In genomic region chrX:99130059-99130458, GRCm38 (mm10) we compare ENCODE assay signal across 7 mouse cellular contexts. TPM values are rescaled to one million over a fixed set of nuclear protein-coding genes. Genes with fewer than 3 reads are reported as not detected.
DNase-seq lines count a peak whose midpoint lies in the region; ATAC-seq and TF ChIP-seq lines count a peak whose summit lies in the region.

No protein-coding gene starts in this region.

- no peak for TF ChIP-seq EP300 in liver, postnatal 0 days (IDR thresholded peaks at IDR 0.05; ENCODE audit: low read depth)

- H3K4me3 ChIP-seq in liver, postnatal 0 days (ENCODE audit: low read depth, low read length), result no peak overlapping the region
- no peak overlapping the region for H3K4me3 ChIP-seq in olfactory bulb, adult 2 months (ENCODE audit: insufficient read depth, low read depth, low read length)

- H3K4me1 ChIP-seq in liver, postnatal 0 days (ENCODE audit: insufficient read depth), result no peaks in the 10 kb centered on the region
- H3K4me1 ChIP-seq in olfactory bulb, adult 2 months (ENCODE audit: control insufficient read depth, insufficient read depth, low read length), result 0 out of 2 replicates have a peak, but pooled peaks cover 1% of the 10 kb centered on the region

- H3K4me2 ChIP-seq in liver, postnatal 0 days (ENCODE audit: low read depth, low read length), result no peak overlapping the region

- no peaks in the 10 kb centered on the region for H3K36me3 ChIP-seq in liver, postnatal 0 days (replicated peaks; ENCODE audit: insufficient read depth, low read length)

- no peak overlapping the region for H3K9ac ChIP-seq in liver, postnatal 0 days (replicated peaks)

- peak; percentile 54 for DNase-seq in ovary, postnatal 36 days (ENCODE audit: low spot score)
- DNase-seq in ovary, postnatal 10 days (ENCODE audit: low spot score), result no peak
- peak; percentile 66 for DNase-seq in embryo, embryonic 10 days (ENCODE audit: low spot score)
- peak; percentile 57 for DNase-seq in liver, postnatal 0 days

- no peak for TF ChIP-seq POLR2A in olfactory bulb, adult 2 months (IDR thresholded peaks at IDR 0.05; ENCODE audit: insufficient read depth, low read depth, low read length)

- no peak overlapping the region for H3K27ac ChIP-seq in liver, postnatal 0 days (ENCODE audit: low read depth)
- no peak overlapping the region for H3K27ac ChIP-seq in olfactory bulb, adult 2 months (ENCODE audit: insufficient read depth, low read depth, low read length)

- peak; percentile 41 for ATAC-seq in activated CD4-positive, CD25-positive, alpha-beta regulatory T cell, adult 4 months
- peak; percentile 63 to 67; a peak in 3 of 4 replicates for ATAC-seq in hematopoietic stem cell, adult 5-6 weeks (replicated peaks in 1 of 2; ENCODE audit: insufficient read depth in 1 of 2, low FRiP score in 2 of 2, low TSS enrichment in 1 of 2, low read depth in 1 of 2, poor library complexity in 2 of 2, severe bottlenecking in 2 of 2)
- ATAC-seq in liver, postnatal 0 days, result no peak

- no peaks in the 10 kb centered on the region for H3K9me3 ChIP-seq in liver, postnatal 0 days (ENCODE audit: low read length)

- peak; percentile 75 for TF ChIP-seq CTCF in liver, postnatal 0 days (IDR thresholded peaks at IDR 0.05; ENCODE audit: low read depth)
- peak; percentile 44; the same call in 1 of the 2 replicates for TF ChIP-seq CTCF in olfactory bulb, adult 2 months (IDR thresholded peaks at IDR 0.05; ENCODE audit: insufficient read depth, low read depth, low read length)

- no peaks in the 10 kb centered on the region for H3K27me3 ChIP-seq in liver, postnatal 0 days (ENCODE audit: insufficient read depth, low read length)

- WGBS in liver, postnatal 0 days (ENCODE audit: insufficient replicate concordance), result 35% methylated on average over 3 of the region's 3 CpGs
- 37% methylated on average over 3 of the region's 3 CpGs for WGBS in olfactory bulb, adult 2 months

RNA-seq across cellular contexts. Expression of gene Efnb1, which starts 5.9 kb away (rescaled TPM):
- polyA plus RNA-seq in activated CD4-positive, CD25-positive, alpha-beta regulatory T cell, adult 4 months (2017; shearing (Covaris generic)), result under 1 TPM; 0.32 to 0.37 TPM
- total RNA-seq in hematopoietic stem cell, adult 5-6 weeks (2017), result 4.7 and 5.6 TPM in 2 replicates
- 4.9 and 6.5 TPM in 2 replicates for polyA plus RNA-seq in liver, postnatal 0 days (2015; fragmentation: Nextera tagmentation; extraction: Ambion mirVana)
- polyA plus RNA-seq in olfactory bulb, adult 2 months (2012; ENCODE audit: insufficient read depth, insufficient read length, low replicate concordance, missing spikeins), result not detected in 2 replicates
